Mouse (Mus musculus): ENCODE results near the gene Phc2. TPM values are rescaled to one million over a fixed set of nuclear protein-coding genes. Genes with fewer than 3 reads are reported as not detected.
A peak's percentile ranks its signal among the peaks of the same experiment; 100 is the strongest.

Gene Phc2
- polyA plus RNA-seq, 1 experiment from 2014 or later, result 55.1 TPM

DNA sequence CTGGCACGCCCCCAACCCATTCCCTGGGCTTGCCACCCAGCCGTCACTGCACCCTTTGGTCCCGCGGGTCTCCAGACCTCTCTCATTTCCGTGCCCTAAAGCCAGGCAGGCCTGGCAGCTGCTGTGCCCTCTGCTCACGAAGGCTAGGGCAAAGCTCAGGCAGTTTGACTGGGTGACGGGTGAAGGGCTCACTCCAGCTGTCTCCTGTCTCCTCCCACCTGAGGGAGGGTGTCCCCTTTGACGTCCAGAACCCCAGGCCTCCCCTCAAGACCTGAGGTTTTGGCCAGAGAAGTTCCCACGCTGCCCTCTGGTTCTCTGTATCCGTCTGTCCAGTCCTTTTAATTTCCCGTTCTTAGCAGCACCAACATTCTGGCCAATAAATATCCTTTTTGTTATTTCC lies 119.3 kb downstream of the Phc2 start:
- H3K36me3 ChIP-seq (ENCODE audit: control insufficient read depth, insufficient read depth, low read length), result peaks cover 69% of the 10 kb centered on the region
- WGBS, result 88% methylated on average over 5 of the region's 11 CpGs
- DNase-seq (ENCODE audit: low spot score) (no peak), ATAC-seq (ENCODE audit: low read depth) (no peak)
- H3K27ac ChIP-seq (replicated peaks; ENCODE audit: low read depth, low read length), result no peak overlapping the region
- no peaks in the 10 kb centered on the region for H3K9me3 ChIP-seq (ENCODE audit: control insufficient read depth, low read length)
- H3K9ac ChIP-seq (ENCODE audit: low read depth, low read length), result no peak overlapping the region
- H3K4me1 ChIP-seq (ENCODE audit: control insufficient read depth, insufficient read depth, low read length), result no peaks in the 10 kb centered on the region
- H3K27me3 ChIP-seq (replicated peaks; ENCODE audit: control insufficient read depth, insufficient read depth, low read length), result no peaks in the 10 kb centered on the region
- no peak overlapping the region for H3K4me3 ChIP-seq (ENCODE audit: low read depth, low read length)
- H3K4me2 ChIP-seq (ENCODE audit: low read depth, low read length), result no peak overlapping the region

DNA sequence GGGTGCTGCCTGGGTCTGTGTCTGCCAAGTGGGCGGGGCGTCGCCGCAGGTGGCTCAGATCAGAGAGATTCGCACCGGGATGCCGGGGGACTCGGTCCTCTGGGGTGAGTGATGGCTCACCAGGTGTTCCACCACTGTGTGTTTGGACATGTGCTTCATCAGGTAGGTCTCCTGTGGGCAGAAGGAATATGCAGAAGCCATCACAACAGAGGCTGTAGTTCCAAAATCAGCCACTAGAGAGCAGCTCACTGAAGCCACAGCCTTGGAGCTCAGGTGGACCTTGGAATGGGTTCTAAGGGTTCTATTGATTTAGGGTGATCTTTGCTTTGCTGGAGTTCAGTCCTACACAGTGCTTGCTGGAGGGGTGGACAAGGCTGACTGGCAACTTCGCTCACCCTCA lies 120.0 kb downstream of the Phc2 start:
- no peaks in the 10 kb centered on the region for H3K4me1 ChIP-seq (ENCODE audit: control insufficient read depth, insufficient read depth, low read length)
- DNase-seq (ENCODE audit: low spot score) (peak; percentile 13), ATAC-seq (ENCODE audit: low read depth) (no peak)
- no peaks in the 10 kb centered on the region for H3K9me3 ChIP-seq (ENCODE audit: control insufficient read depth, low read length)
- WGBS, result 90% methylated on average over 9 of the region's 9 CpGs
- no peak overlapping the region for H3K4me2 ChIP-seq (ENCODE audit: low read depth, low read length)
- H3K9ac ChIP-seq (ENCODE audit: low read depth, low read length), result no peak overlapping the region
- no peaks in the 10 kb centered on the region for H3K27me3 ChIP-seq (replicated peaks; ENCODE audit: control insufficient read depth, insufficient read depth, low read length)
- no peak overlapping the region for H3K4me3 ChIP-seq (ENCODE audit: low read depth, low read length)
- H3K36me3 ChIP-seq (ENCODE audit: control insufficient read depth, insufficient read depth, low read length), result peaks cover 75% of the 10 kb centered on the region
- no peak overlapping the region for H3K27ac ChIP-seq (replicated peaks; ENCODE audit: low read depth, low read length)

DNA sequence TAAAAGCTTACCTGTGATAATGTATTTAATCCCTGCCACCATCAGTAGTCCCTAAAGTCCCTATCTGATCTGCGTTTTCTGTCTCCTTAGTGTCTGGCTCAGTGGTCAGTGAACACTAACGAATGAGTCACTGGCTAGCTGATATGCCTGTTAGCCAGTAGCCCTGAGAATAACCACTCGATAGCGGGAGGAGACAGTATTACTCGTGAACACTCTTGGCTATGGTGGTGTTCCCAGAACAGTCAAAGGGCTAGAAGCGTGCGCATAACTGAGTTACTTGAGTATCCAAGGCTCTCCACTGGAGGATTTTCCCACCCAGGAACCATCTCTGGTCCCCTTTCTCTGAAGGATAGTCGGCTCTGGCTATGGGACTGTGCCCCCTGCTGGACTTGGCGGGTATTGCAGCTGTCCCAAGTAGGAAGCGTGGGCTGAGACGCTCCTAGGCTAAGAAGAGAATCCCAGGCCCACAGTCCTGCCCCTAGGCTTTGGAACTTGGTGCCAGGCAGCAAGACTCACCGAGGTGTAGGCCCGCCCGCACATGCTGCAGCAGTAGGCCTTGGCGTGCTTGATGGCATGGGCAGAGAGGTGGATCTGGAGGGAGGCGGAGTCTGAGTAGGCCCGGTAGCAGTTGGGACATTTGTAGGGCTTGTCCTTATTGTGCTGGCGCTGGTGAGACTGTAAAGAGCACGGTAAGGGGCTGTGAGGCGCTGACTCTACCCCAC lies 122.2 kb downstream of the Phc2 start:
- 57% methylated on average over 13 of the region's 20 CpGs for WGBS
- H3K9ac ChIP-seq (ENCODE audit: low read depth, low read length), result no peak overlapping the region
- ATAC-seq (ENCODE audit: low read depth) (peak; percentile 58), DNase-seq (ENCODE audit: low spot score) (peak; percentile 63)
- no peaks in the 10 kb centered on the region for H3K27me3 ChIP-seq (replicated peaks; ENCODE audit: control insufficient read depth, insufficient read depth, low read length)
- H3K4me2 ChIP-seq (ENCODE audit: low read depth, low read length), result no peak overlapping the region
- H3K36me3 ChIP-seq (ENCODE audit: control insufficient read depth, insufficient read depth, low read length), result peaks cover 91% of the 10 kb centered on the region
- no peak overlapping the region for H3K4me3 ChIP-seq (ENCODE audit: low read depth, low read length)
- H3K9me3 ChIP-seq (ENCODE audit: control insufficient read depth, low read length), result no peaks in the 10 kb centered on the region
- H3K4me1 ChIP-seq (ENCODE audit: control insufficient read depth, insufficient read depth, low read length), result no peaks in the 10 kb centered on the region
- H3K27ac ChIP-seq (replicated peaks; ENCODE audit: low read depth, low read length), result no peak overlapping the region

DNA sequence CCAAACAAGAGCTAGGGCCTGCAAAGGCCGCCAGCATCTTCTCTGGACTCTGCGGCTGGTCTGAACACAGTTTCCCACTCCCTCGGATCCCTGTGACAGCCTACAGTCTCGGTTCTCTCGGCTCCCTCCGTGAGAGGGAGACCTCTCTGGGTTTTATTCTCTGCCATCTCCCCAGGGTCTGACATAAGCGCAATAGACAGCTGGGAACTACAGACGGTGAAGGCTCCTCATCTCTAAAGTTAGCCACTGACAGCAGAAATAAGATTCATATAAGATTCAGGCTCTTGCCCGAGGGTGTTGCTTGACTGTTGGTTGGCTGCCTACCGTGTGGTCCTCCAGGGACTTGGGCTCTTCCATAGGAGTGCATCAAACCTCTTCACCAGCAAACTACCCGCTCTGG lies 123.1 kb downstream of the Phc2 start:
- H3K9ac ChIP-seq (ENCODE audit: low read depth, low read length), result no peak overlapping the region
- no peaks in the 10 kb centered on the region for H3K9me3 ChIP-seq (ENCODE audit: control insufficient read depth, low read length)
- ATAC-seq (ENCODE audit: low read depth) (no peak), DNase-seq (ENCODE audit: low spot score) (no peak)
- H3K4me1 ChIP-seq (ENCODE audit: control insufficient read depth, insufficient read depth, low read length), result no peaks in the 10 kb centered on the region
- H3K4me2 ChIP-seq (ENCODE audit: low read depth, low read length), result no peak overlapping the region
- H3K4me3 ChIP-seq (ENCODE audit: low read depth, low read length), result no peak overlapping the region
- 84% methylated on average over 11 of the region's 11 CpGs for WGBS
- H3K27me3 ChIP-seq (replicated peaks; ENCODE audit: control insufficient read depth, insufficient read depth, low read length), result no peaks in the 10 kb centered on the region
- H3K27ac ChIP-seq (replicated peaks; ENCODE audit: low read depth, low read length), result no peak overlapping the region
- peaks cover 91% of the 10 kb centered on the region for H3K36me3 ChIP-seq (ENCODE audit: control insufficient read depth, insufficient read depth, low read length)

DNA sequence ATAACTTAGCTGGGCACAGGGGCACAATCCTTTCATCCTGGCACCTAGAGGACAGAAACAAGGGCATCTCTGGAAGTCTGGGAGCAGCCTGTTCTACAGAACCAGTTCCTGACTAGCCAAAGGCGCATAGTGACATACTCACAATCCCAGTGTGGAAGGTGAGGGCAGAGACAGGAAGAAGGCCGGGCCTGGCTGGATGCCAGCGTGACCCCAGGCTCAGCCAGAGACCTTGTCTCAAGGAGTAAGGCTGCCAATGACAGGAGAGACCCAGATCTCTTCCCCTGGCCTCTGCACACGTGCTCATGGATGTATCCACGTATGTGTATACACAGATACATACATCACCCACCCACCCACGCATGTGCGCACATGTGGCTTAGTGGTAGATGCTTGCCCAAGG lies 127.5 kb downstream of the Phc2 start:
- DNase-seq (ENCODE audit: low spot score), result no peak
- peaks cover 94% of the 10 kb centered on the region for H3K36me3 ChIP-seq (ENCODE audit: control insufficient read depth, insufficient read depth, low read length)
- 86% methylated on average over 7 of the region's 7 CpGs for WGBS

DNA sequence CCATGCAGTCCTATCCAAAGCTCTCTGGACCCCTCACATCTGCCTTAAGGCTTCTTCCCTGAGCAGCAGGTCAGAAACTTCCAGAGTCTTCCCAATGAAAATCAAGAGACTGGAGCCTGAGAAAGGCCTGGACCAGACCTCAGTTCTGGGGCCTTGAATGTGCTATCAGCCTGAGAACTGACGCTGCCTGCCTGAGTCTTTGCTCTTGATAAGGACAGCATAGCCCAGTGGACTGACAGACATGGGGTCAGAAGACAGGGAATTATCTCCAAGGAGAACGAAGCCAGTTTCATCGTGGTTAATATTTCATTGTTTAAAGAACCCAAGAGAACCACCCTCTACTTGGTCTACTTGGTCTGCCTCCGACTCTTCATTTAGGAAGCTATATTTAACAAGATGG lies 128.1 kb downstream of the Phc2 start:
- no peaks in the 10 kb centered on the region for H3K27me3 ChIP-seq (replicated peaks; ENCODE audit: control insufficient read depth, insufficient read depth, low read length)
- DNase-seq (ENCODE audit: low spot score) (no peak), ATAC-seq (ENCODE audit: low read depth) (no peak)
- H3K4me1 ChIP-seq (ENCODE audit: control insufficient read depth, insufficient read depth, low read length), result no peaks in the 10 kb centered on the region
- H3K4me2 ChIP-seq (ENCODE audit: low read depth, low read length), result no peak overlapping the region
- no peak overlapping the region for H3K9ac ChIP-seq (ENCODE audit: low read depth, low read length)
- peaks cover 94% of the 10 kb centered on the region for H3K36me3 ChIP-seq (ENCODE audit: control insufficient read depth, insufficient read depth, low read length)
- H3K9me3 ChIP-seq (ENCODE audit: control insufficient read depth, low read length), result no peaks in the 10 kb centered on the region
- H3K4me3 ChIP-seq (ENCODE audit: low read depth, low read length), result no peak overlapping the region
- H3K27ac ChIP-seq (replicated peaks; ENCODE audit: low read depth, low read length), result no peak overlapping the region
- 79% methylated on average over 4 of the region's 4 CpGs for WGBS

More for the DNA sequence above, 127.5 kb downstream of the Phc2 start:
- Histone ChIP-seq H3K27ac (replicated peaks; ENCODE audit: low read depth, low read length) (no peak overlapping the region), H3K4me2 (ENCODE audit: low read depth, low read length) (no peak overlapping the region), H3K4me3 (ENCODE audit: low read depth, low read length) (no peak overlapping the region), H3K9ac (ENCODE audit: low read depth, low read length) (no peak overlapping the region), H3K27me3 (replicated peaks; ENCODE audit: control insufficient read depth, insufficient read depth, low read length) (no peaks in the 10 kb centered on the region), H3K9me3 (ENCODE audit: control insufficient read depth, low read length) (no peaks in the 10 kb centered on the region), H3K4me1 (ENCODE audit: control insufficient read depth, insufficient read depth, low read length) (no peaks in the 10 kb centered on the region)
- no peak for ATAC-seq (ENCODE audit: low read depth)

DNA sequence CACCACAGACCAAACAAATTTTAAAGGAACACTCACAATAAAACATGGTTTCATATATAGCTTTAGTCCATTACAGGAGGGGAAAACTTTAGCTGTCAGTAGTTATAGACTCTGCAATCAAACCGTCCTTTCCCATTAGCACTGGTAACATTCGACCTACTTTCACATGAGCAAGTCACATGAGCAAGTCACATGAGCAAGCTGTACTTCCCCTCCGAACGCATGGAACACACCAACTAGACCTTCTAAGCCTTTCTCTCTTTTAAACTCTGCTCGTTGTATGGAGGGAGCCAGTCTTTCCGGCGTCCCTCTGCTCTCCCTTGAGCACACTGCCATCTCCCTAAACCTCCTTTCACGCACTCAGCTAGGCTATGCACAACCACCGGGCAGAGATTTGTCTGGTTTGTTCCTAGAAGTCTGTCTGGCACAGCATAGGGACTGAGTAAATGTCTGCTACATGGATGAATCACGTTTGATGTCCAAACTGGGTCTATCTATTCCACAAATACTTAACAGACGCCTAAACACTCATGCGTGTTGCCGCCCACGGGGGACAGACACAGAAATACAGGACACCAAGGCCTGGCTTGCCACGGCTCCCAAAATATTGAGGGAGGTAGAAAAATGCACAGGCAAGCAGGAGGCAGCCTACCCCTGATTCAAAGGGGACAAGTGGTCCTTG lies 130.6 kb downstream of the Phc2 start:
- ATAC-seq (ENCODE audit: low read depth) (no peak), DNase-seq (ENCODE audit: low spot score) (no peak)
- H3K36me3 ChIP-seq (ENCODE audit: control insufficient read depth, insufficient read depth, low read length), result peaks cover 93% of the 10 kb centered on the region
- no peak overlapping the region for H3K4me2 ChIP-seq (ENCODE audit: low read depth, low read length)
- H3K27me3 ChIP-seq (replicated peaks; ENCODE audit: control insufficient read depth, insufficient read depth, low read length), result no peaks in the 10 kb centered on the region
- no peak overlapping the region for H3K27ac ChIP-seq (replicated peaks; ENCODE audit: low read depth, low read length)
- no peak overlapping the region for H3K4me3 ChIP-seq (ENCODE audit: low read depth, low read length)
- H3K9ac ChIP-seq (ENCODE audit: low read depth, low read length), result no peak overlapping the region
- H3K4me1 ChIP-seq (ENCODE audit: control insufficient read depth, insufficient read depth, low read length), result no peaks in the 10 kb centered on the region
- H3K9me3 ChIP-seq (ENCODE audit: control insufficient read depth, low read length), result no peaks in the 10 kb centered on the region
- WGBS, result 91% methylated on average over 15 of the region's 15 CpGs

DNA sequence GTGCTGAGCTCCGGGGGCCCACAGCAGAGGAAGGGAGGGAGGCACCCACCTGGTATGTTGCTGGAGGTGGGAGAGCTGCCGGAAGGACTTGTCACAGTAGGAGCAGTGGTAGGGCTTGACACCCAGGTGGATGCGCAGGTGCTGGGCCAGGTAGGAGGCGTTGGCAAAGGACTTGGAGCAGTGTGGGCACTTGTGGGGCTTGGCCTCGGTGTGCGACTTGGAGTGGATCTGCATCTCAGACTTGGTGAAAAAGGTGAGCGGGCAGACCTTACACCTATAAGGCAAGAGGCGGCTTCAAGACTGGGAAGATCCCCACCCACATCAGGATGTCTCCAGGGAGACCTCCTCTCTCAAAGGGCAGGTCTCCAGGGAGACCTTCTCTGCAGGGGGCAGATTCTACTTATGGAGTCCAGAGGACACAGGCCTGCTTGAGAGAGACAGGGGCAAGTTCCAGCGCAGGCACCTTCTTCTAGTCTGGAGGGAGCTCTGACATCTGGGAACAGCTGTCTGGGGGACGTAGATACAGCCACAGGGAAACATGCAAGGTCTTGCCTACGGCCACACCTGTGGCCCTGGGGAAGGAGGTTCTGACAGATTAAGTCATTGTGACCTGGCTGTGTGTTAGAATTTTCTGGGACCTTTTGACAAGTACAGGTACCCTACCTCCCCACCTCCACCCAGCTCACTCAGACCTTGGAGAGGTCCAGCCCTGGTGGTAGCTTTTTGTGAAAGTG lies 131.6 kb downstream of the Phc2 start:
- Histone ChIP-seq H3K4me2 (ENCODE audit: low read depth, low read length) (no peak overlapping the region), H3K36me3 (ENCODE audit: control insufficient read depth, insufficient read depth, low read length) (peaks cover 94% of the 10 kb centered on the region), H3K4me3 (ENCODE audit: low read depth, low read length) (no peak overlapping the region), H3K9me3 (ENCODE audit: control insufficient read depth, low read length) (no peaks in the 10 kb centered on the region), H3K27me3 (replicated peaks; ENCODE audit: control insufficient read depth, insufficient read depth, low read length) (no peaks in the 10 kb centered on the region), H3K27ac (replicated peaks; ENCODE audit: low read depth, low read length) (no peak overlapping the region), H3K9ac (ENCODE audit: low read depth, low read length) (no peak overlapping the region), H3K4me1 (ENCODE audit: control insufficient read depth, insufficient read depth, low read length) (no peaks in the 10 kb centered on the region)
- no peak for DNase-seq (ENCODE audit: low spot score)
- 92% methylated on average over 11 of the region's 11 CpGs for WGBS
- ATAC-seq (ENCODE audit: low read depth), result no peak
